Mouse (Mus musculus): Measurements from ENCODE around the gene Csnk1g1.

Csnk1g1 gene

DNA sequence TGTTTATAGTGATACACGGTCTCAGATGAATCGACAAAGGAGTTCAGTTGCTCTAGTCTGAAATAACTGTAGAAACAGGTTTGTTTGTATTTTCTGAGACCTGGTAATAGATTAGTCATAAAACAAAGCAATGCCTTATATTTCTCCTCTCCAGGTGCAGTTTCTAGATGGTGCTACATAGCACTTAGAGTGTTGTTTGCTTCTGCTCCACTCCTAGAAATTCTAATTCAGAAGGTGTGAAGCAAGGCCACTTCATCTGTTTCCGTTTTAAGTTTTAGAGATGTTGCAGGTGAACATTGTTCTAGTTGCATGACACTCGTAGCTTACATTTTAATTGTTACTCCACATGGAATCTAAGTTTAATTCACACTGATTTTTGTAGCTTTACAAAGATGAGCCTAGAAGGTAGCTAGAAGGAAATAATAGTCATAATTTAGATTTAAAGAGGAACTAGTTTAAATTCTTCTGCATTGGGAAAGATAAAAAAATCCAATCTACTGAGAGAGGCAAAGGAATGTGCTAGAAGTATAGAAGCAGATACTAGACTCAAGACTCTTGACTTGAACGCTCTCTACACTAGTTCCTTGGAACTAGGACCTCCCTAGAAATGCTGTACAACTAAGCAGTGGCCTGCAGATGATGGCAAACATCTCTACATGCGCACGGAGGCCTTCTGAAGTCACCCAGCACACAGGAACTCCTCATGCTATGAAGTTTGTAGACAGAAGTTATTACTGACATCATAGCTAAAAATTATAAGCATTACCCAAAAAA, 87.1 kb downstream of the Csnk1g1 start:
- DNase-seq (ENCODE audit: low read depth, low spot score), result no peak

DNA sequence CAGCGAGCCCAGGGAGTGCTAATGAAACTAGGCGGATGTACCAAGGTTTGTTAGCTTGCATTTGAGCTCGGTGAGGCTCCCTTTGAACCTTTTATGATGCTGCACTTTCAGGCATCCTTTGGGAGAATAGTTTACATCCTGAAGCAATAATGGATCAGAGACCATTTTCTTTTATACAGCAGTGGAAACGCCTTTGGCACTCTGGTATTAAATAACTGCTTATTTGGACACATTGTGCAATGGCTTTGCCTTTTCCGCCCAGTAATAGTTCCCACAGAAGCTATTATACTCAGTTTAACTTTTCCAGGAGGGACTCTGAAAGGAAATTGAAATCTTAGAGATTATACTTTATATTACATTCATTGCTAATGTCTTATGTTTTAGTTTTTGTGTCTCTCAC, 90.2 kb downstream of the Csnk1g1 start:
- no peak for DNase-seq (ENCODE audit: low read depth, low spot score)

DNA sequence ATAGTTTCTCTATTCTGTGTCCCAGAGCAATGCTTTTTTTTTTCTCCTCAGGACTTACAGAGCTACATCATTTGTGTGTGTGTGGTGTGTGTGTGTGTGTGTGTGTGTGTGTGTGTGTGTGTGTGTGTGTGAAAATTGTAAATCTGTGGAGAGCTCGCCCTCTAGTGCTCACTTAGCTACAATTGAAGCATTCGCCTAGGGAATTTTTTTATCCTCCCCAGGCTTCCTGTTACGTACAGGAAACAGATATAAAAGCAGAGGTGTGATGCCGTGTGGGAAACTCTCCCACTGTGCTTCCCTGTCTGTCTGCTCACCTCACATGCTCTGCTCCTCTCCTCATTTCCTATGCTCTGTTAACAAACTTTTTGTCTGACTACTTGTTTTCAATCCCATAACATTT, 95.7 kb downstream of the Csnk1g1 start:
- DNase-seq (ENCODE audit: low read depth, low spot score), result no peak

DNA sequence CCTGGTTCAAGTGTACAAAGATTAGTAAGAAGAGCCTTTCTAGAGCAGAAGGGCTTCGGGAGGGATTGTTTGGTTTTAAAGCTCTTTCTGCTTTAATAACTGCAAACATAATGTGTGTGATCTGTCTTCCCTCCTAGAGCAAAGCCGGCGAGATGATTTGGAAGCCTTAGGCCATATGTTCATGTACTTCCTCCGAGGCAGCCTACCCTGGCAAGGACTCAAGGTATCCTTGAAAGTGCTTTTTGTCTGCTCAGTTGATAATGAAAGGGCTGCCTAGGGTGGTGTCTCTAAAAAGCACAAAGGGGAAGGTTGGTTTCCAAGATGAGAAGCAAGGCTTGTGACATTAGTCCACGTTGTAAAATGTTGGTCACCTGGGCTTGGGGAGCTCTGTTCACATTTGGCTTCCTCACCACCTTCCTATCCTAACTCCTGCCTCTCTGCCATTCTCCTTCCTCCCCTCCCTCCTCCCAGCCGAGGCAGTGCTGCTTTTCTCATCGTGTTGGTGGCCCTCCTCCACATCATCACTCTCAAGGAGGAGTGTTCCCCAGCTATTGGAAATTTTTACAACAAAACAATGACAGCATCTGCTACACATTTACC, 99.0 kb downstream of the Csnk1g1 start:
- DNase-seq (ENCODE audit: low read depth, low spot score), result no peak

DNA sequence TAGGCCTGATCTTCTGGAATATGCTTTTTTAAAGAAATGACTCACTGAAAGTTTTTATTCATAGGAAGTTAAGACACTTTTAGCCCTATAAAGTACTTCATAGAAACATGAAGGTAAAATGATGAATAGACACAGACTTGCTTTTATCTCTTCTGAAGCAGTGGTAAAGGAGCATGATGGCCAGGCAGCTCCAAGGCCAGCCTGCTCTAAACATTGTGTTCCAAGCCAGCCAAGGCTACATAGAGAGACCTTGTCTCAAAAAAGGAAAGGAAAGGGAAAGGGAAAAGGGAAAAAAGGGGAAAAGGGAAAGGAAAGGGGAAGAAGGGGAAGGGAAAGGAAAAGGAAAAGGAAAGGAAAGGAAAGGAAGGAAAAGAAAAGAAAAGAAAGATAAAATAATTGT, 111.9 kb downstream of the Csnk1g1 start:
- DNase-seq (ENCODE audit: low read depth, low spot score), result no peak

DNA sequence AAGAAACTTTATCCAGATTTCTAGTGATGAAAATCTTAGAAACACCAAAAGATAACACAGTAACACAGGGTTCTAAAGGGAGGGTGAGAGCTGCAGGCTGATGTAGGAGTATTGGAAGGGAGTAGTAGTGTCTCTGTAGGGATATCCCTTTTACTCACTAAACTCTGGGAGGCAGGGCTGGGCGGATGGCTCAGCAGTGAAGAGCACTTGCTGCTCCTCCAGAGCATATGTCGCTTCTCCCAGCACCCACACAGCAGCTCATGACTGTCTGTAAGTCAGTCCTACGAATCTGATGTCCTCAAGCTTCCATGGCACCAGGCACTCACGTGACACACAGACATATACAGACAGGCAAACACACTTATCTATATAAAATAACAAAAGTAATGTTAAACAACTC, 129.4 kb downstream of the Csnk1g1 start:
- DNase-seq (ENCODE audit: low read depth, low spot score), result no peak

DNA sequence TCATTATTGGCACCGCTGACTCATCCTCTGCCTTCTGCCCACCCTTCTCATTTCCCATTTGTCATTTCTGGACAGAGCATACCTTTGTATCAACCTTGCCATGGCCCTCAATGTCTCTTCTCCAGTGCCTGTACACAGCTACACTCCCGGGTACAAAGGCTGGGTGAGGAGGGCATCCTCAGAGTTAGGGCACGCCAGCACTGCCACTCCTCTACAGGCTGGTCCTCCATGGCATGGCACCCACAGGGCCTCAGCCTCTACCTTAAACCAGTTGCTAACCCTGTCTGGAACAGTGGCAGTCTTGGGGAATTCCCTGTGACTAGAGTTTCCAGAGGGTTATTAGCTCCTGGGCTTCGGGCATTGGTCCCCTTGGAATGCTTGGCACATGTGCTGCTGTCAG, 129.9 kb downstream of the Csnk1g1 start:
- DNase-seq (ENCODE audit: low read depth, low spot score), result no peak

DNA sequence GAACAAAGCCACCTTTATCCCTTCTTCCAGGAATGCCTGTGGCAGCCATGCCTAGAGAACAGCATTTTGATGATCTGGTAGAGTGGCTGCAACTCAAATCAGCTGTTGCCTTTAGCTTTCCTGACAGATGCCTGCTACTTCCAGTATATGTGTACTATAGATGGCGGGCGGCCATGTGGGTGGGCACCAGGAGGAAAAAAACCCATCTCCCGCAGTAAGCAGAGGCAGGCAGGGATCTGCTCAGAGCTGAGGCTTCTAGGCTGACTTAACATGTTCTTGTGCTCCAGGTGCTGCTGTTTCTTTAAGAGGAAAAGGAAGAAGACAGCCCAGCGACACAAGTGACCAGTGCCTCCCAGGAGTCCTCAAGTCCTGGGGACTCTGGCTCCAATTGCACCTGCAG, 130.6 kb downstream of the Csnk1g1 start:
- DNase-seq (ENCODE audit: low read depth, low spot score), result no peak

DNA sequence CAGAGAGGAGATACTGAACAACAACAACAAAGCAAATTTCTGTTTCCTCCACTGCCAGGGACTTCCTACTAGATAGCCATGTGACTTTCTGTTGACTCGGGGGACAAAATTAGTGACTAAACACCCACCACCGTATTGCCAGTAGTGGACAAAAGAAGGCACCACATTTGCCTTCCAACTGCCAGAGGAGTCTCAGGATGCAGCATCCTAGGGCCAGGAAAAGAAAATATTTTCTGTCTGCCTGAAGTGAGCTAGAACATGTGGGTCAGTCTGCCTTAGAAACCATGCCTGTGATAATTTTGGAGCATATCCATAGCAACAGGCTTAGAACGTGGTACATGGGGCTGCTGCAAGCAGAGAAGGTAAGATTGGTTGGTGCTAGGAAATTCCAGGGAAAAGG, 132.1 kb downstream of the Csnk1g1 start:
- DNase-seq (ENCODE audit: low read depth, low spot score), result no peak

DNA sequence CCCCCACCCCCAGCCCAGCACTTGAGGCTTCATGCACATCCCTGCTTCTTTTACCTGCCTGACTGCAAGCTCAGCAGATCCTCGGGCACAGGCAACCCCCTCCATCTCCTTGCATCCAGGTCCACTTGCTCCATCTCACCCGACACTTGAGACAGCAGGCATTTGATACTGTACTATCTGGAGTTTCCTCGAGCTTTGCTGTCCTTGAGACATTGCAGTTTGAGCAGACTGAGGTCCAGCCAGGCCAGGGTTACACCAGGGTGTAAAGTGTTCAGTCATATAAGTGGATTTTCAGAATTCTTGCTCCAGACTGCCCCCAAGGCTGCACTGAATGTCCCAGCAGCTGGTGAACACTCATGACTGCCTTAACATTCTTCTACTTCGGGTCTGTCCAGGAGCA, 133.6 kb downstream of the Csnk1g1 start:
- DNase-seq (ENCODE audit: low read depth, low spot score), result no peak

DNA sequence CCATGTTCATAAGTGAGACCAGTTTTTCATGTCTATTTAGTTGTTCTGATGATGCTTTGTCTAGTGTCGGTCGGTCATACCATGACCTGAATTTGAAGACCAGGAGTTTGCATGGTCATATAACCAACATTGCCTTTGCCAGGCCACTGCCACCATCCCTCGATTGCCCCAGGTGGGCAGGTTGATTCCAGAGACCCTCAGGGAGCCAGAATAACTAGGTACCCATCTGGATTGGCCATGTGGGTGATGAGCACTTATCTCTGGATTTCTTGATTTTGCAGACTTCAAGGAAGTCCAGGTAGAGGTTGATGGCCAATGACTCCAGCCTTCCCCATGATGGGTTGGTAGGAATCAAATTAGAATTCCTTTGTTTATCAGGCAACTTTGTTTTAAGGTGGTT, 134.5 kb downstream of the Csnk1g1 start:
- no peak for DNase-seq (ENCODE audit: low read depth, low spot score)

DNA sequence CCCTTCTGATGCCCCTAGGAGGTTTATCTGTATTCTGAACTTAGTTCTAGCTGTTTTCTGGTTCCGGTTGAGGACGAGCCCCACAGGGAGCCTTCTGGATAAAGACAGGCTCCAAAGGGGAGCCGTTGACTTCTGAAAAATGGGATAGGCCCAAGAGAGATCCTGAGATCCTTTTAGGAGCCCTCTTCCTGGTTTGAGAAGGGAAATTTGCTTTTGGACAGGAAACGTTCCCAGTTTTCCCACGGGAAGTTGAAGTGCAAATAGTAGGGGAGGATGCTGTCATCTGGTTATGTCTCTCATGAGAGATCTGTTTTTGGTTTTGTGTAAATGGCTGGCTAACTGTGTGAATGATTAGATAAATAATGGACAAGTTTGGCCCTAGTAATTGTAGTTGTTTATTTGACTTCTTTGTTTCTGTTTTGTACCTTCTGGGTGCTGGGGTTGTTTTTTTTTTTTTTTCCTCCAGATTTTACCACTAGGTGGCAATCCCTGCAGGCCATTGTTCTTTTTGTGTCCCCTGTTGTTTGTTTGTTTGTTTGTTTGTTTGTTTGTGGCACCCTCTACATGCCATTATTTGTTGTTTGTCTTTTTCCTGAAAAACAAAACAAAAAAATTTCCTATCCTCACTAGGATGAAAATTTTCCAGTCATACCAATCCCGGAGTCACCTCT, 141.3 kb downstream of the Csnk1g1 start:
- no peak for DNase-seq (ENCODE audit: low read depth, low spot score)

DNA sequence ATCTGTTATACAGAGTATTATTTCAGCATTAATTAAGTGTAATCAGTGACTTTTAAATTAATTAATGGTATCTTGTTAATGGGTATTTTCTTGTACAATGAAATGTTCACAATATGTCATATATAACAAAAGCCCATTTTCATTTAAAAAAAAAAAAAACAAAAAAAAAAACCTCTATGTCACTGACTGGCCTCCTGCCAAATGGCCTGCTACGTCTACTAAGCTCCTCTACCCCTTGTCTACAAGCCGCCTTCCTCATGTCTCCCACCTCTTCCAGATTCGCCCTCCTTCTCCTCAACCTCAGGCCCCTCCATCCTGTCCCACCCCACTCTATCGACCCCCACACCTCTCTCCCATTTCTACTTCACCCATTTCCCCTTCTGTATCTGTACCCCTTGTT, 142.8 kb downstream of the Csnk1g1 start:
- no peak for DNase-seq (ENCODE audit: low read depth, low spot score)

DNA sequence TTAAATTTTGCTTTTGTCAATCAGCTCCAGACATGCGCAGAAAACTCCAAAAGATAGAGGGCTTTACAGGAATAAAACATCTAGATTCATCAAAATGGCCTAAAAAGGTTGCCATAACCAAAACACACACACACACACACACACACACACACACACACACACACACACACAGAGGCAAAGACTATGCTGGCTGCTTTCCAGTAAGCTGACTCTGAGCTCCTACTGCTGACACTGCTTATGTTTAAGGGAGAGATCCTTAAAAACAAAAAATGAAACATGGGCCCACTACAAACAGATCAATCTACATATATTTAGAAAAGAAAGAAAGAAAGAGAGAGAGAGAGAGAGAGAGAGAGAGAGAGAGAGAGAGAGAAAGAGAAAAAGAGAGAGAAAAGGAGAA, 144.0 kb downstream of the Csnk1g1 start:
- no peak for DNase-seq (ENCODE audit: low read depth, low spot score)

DNA sequence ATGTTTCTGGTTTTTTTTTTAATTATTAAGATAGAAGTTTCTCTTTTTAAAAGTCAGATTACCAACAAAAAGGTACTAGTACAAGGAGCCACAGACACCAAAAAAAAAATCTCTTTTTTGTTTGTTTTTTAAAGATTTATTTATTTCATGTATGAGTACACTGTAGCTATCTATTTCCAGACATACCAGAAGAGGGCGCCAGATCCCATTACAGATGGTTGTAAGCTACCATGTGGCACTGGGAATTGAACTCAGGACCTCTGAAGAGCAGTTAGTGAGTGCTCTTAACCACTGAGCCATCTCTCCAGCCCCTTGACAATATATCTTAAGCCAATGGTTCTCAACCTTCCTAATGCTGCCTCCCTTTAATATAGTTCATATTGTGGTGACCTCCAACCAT, 144.9 kb downstream of the Csnk1g1 start:
- DNase-seq (ENCODE audit: low read depth, low spot score), result no peak

DNA sequence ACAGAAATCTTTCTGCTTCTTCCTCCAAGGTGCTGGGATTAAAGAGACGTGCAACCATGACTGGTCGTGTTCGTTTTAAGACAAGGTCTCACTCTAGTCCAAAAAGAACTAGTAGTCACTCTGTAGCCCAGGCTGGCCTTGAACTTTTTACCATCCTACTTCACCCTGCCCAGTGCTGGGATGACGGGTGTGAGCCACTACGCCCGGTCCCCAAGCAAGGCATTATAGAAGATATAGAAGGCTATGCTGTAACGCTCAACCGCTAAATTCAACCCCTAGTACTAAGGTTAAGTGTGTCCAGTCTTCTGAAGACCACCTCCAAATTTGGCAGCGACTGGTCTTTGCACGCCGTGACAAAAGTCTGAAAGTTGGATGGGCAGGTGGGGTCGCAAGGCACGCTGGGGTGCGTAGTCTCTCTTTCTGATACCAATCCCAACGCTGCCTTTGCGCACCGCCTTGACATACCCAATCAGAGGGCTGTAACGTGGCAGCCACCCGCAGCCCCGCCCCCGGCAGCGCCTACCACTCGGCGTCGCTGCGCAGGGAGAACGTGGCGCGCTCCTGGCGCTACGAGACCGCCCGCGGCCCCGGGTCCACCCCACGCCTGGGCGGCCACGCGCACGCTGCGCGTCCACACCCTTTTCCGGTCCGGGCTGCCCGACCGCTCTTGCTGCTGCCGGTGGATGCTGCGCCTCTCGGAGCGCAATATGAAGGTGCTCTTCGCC, 151.0 kb downstream of the Csnk1g1 start, which contains the start of gene Ppib:
TSS of gene Ppib (plus strand) at position 640 of the 725 bp plus-strand sequence.
- DNase-seq (ENCODE audit: low read depth, low spot score), result peak; percentile 93

DNA sequence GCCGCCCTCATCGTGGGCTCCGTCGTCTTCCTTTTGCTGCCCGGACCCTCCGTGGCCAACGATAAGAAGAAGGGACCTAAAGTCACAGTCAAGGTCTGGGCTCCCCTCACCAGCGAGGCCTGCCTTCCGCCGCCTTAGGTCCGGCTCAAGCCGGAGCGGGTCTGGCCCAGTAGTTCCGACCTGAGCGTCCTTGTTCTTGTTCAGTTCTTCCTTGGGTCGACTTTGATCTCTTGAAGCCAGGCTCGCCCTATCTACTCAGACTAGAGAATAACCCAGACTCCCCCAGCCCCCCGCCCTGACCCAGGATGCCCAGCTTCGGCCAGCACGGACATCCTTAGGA, 151.6 kb downstream of the Csnk1g1 start:
- no peak for DNase-seq (ENCODE audit: low read depth, low spot score)

DNA sequence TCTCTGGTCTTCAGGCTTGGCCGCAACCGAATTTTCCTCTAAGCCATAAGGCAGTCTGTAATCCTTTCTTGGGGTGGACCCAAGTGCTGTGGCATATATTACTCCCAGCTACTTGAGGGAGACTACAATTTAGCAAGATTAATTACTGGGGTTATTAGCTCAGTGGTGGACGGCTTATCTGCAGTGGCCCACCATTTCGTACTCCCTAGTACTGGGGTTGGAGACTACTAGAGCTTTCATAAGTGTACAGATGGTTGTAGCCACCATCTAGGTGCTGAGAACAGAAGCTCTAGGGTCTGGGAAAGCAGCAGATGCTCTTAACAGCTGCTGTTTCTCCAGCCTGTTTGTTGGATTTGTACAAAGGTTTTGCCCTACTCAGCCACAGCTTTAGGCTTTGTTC, 152.3 kb downstream of the Csnk1g1 start:
- DNase-seq (ENCODE audit: low read depth, low spot score), result no peak

DNA sequence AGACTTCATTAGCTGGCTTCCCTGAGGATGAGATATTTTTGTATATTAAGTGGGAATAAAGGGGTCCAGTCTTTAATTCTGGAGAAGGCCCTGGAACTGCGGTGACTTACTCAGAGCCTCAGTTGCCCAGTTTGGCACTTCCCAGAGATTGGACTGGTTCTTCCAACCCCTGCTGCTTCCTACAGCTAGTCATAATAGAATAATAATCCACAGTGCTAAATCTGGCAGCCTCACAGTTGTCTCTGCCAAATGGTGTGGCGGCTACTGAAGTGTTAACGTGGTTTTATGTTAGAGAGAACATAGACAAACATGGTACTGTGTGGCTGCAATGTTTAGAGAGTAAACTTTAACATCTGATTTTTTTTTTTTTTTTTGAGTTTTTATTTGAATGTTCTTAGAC, 152.9 kb downstream of the Csnk1g1 start:
- no peak for DNase-seq (ENCODE audit: low read depth, low spot score)

DNA sequence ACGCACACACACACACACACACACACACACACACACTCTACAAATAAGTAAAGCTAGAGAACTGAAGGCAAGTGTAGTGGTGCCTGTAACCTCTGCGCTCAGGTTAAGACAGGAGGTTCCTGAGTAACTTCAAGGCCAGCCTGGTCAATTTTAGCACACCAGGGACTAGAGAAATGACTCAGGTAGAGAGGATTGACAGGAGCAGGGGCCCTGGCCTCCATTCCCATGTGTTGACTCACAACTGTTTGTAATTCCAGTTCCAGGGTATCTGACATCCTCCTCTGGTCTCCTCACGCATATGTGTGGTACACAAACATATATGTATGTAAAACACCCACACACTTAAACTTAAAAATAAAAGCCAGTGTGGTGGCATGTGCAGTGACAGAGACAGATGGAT, 154.7 kb downstream of the Csnk1g1 start:
- no peak for DNase-seq (ENCODE audit: low read depth, low spot score)

DNA sequence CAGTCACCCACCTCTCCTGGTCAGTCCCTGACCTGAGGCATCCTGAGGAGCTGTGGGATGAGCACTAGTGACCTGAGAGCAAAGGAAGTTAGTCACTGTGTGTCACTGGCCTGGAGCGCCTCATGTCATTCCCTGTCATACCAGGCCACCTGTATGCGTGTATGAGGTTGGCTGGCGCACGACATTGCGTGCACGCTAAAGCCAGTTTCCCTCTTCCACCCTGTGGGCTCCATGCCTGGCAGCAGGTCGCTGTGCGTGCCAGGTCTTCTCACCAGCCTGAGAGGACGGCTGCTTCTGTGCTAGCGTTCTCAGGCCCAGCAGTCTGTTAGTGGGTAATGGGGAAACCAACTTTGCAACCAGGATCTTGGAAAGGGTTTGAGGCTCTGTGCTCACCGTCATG, 155.6 kb downstream of the Csnk1g1 start:
- DNase-seq (ENCODE audit: low read depth, low spot score), result no peak

DNA sequence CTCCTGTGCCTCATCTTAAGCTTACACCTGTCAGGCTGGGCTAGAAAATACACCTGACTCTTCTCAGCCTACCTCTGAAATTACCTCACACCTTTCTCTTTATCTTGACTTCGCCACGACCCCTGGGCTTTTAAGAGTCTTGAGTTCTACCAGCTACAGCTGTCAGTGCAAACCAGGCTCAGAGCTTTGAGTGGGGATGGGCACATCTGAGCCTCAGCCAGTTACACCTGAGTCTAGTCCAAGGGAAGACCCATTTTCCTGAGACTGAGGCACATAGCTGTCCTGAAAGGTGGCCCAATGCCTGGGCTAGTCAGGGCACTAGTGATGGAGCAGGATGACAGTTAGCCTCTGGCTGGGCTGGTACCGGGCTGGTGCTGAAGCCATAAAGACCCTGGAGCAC, 158.1 kb downstream of the Csnk1g1 start:
- DNase-seq (ENCODE audit: low read depth, low spot score), result no peak

DNA sequence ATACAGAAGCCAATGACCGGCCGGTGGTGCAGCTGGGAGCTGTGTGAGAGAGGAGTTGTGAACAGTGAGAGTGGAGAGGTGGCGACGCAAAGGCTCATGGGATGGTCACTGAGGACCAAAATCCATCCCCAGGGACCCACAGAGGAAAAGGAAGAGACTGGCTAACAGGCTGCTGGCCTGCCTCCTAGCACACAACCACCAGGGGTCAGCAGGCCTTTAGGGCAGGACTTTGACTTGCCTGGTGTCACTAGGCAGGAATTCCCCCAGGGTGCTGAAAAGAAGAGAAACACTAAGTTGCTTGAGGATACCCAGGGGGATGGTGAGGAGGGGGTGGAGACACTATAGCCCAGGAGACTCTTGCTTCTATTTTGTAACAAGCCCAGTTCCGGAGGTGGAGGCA, 158.8 kb downstream of the Csnk1g1 start:
- no peak for DNase-seq (ENCODE audit: low read depth, low spot score)

All from embryo, embryonic 11.5 days (tissue).